Comparison of ENCODE assay signal across 18 mouse cellular contexts in the genomic region with DNA sequence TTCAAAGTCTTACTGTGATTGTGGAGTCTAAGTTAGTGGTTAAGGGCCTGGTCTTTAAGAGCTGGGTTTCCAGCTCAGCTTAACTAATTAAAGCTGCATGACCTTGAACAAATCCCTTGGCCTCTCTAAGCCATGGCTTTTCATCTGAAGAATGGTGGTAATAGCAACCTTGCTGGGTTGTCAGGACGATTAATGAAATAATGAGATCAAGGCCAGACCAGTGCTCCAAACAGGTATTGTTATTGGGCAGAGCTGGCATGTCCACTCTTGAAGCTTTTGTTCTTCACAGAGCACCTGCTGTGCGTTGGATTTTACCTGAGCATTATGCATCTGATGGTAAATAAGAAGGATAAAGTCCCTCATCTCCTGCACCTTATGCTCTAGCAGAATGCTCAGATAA.
"Had no signal": no experiment of that assay in that cellular context is flagged by ENCODE, and none has a peak within 500 bp of the region (broad histone marks: within the 10 kb centered on the region; RNA-seq: fewer than 3 reads in every experiment).

No protein-coding gene starts in this region.

- H3K4me2 ChIP-seq: limb, embryonic 13.5 days; liver, embryonic 12.5 days; liver, embryonic 15.5 days; lung, embryonic 15.5 days; midbrain, embryonic 12.5 days had no signal

- DNase-seq: kidney, postnatal 10 days; liver; lung, adult 18-20 months; lung, postnatal 10 days; lung, postnatal 36 days; right cerebral cortex, postnatal 4 days; thymus, adult 2 months; thymus, postnatal 14 days; thymus, postnatal 4 days had no signal

- ATAC-seq: intestine, postnatal 0 days; liver, embryonic 12.5 days had no signal

- H3K9ac ChIP-seq: limb, embryonic 13.5 days; liver, embryonic 12.5 days; liver, embryonic 15.5 days; lung, embryonic 15.5 days; midbrain, embryonic 12.5 days had no signal

- H3K4me3 ChIP-seq: limb, embryonic 10.5 days; limb, embryonic 13.5 days; liver, embryonic 12.5 days; liver, embryonic 15.5 days; lung, embryonic 15.5 days; megakaryocyte, embryonic 14.5 days; midbrain, embryonic 12.5 days had no signal

- H3K27me3 ChIP-seq: limb, embryonic 13.5 days; liver, embryonic 12.5 days; liver, embryonic 15.5 days; lung, embryonic 15.5 days; megakaryocyte, embryonic 14.5 days had no signal

- H3K36me3 ChIP-seq: limb, embryonic 10.5 days; liver, embryonic 15.5 days; lung, embryonic 15.5 days; midbrain, embryonic 12.5 days had no signal

- H3K9me3 ChIP-seq: limb, embryonic 10.5 days; limb, embryonic 13.5 days; liver, embryonic 12.5 days; liver, embryonic 15.5 days; lung, embryonic 15.5 days; megakaryocyte, embryonic 14.5 days; midbrain, embryonic 12.5 days had no signal

- H3K4me1 ChIP-seq: limb, embryonic 10.5 days; liver, embryonic 12.5 days; liver, embryonic 15.5 days; lung, embryonic 15.5 days; megakaryocyte, embryonic 14.5 days had no signal

- H3K27ac ChIP-seq: limb, embryonic 10.5 days; limb, embryonic 13.5 days; liver, embryonic 12.5 days; liver, embryonic 15.5 days; lung, embryonic 15.5 days; midbrain, embryonic 12.5 days; stomach, postnatal 0 days had no signal
